Mouse (Mus musculus): ENCODE results near the gene Sipa1l2. TPM values are rescaled to one million over a fixed set of nuclear protein-coding genes. Genes with fewer than 3 reads are reported as not detected.

Sipa1l2 gene
- total and polyA plus RNA-seq, 3 experiments: 0.05 TPM; not detected in 2

GRCm38 (mm10) chr8:125580426-125580825 is 10.8 kb upstream of the Sipa1l2 start:
- TF ChIP-seq GATA2 (IDR thresholded peaks at IDR 0.05; ENCODE audit: borderline replicate concordance, low read depth, low read length): no peak
- TF ChIP-seq GATA1 (IDR thresholded peaks at IDR 0.05; ENCODE audit: borderline replicate concordance, low read length): no peak
- Histone ChIP-seq H3K9me3 (replicated peaks) (peaks cover 83% of the 10 kb centered on the region), H3K36me3 (replicated peaks) (no peaks in the 10 kb centered on the region), H3K27me3 (ENCODE audit: insufficient read depth, low read length) (no peaks in the 10 kb centered on the region), H3K4me1 (ENCODE audit: insufficient read depth, low read depth, low read length) (no peaks in the 10 kb centered on the region), H3K4me3 (ENCODE audit: low read depth, low read length) (no peak overlapping the region)
- no peak for ATAC-seq (ENCODE audit: extremely low read depth, insufficient number of reproducible peaks, low FRiP score, poor library complexity, severe bottlenecking)
- no peak for DNase-seq (ENCODE audit: low spot score)

GRCm38 (mm10) chr8:125576127-125576526 is 6.5 kb upstream of the Sipa1l2 start:
- no peak for ATAC-seq (ENCODE audit: extremely low read depth, insufficient number of reproducible peaks, low FRiP score, poor library complexity, severe bottlenecking)

GRCm38 (mm10) chr8:125574280-125574679 is 4.7 kb upstream of the Sipa1l2 start:
- H3K27me3 ChIP-seq (ENCODE audit: insufficient read depth, low read length): no peaks in the 10 kb centered on the region
- no peaks in the 10 kb centered on the region for H3K4me1 ChIP-seq (ENCODE audit: insufficient read depth, low read depth, low read length)
- no peak for ATAC-seq (ENCODE audit: extremely low read depth, insufficient number of reproducible peaks, low FRiP score, poor library complexity, severe bottlenecking)
- H3K36me3 ChIP-seq (replicated peaks): no peaks in the 10 kb centered on the region
- H3K4me3 ChIP-seq (ENCODE audit: low read depth, low read length): no peak overlapping the region
- DNase-seq (ENCODE audit: low spot score): no peak
- TF ChIP-seq TAL1 (conservative IDR thresholded peaks at IDR 0.05; ENCODE audit: low read depth, low read length) (no peak), CTCF (IDR thresholded peaks at IDR 0.05; ENCODE audit: low read depth, low read length) (no peak), GATA1 (IDR thresholded peaks at IDR 0.05; ENCODE audit: borderline replicate concordance, low read length) (no peak), GATA2 (IDR thresholded peaks at IDR 0.05; ENCODE audit: borderline replicate concordance, low read depth, low read length) (no peak), POLR2AphosphoS5 (IDR thresholded peaks at IDR 0.05; ENCODE audit: insufficient replicate concordance, low read depth, low read length) (no peak)
- H3K9me3 ChIP-seq (replicated peaks): peaks cover 81% of the 10 kb centered on the region

More at GRCm38 (mm10) chr8:125576127-125576526, 6.5 kb upstream of the Sipa1l2 start:
- Histone ChIP-seq H3K9me3 (replicated peaks) (peaks cover 80% of the 10 kb centered on the region), H3K27me3 (ENCODE audit: insufficient read depth, low read length) (no peaks in the 10 kb centered on the region), H3K36me3 (replicated peaks) (no peaks in the 10 kb centered on the region), H3K4me3 (ENCODE audit: low read depth, low read length) (no peak overlapping the region), H3K4me1 (ENCODE audit: insufficient read depth, low read depth, low read length) (no peaks in the 10 kb centered on the region)
- no peak for DNase-seq (ENCODE audit: low spot score)
- no peak for TF ChIP-seq GATA1 (IDR thresholded peaks at IDR 0.05; ENCODE audit: borderline replicate concordance, low read length)
- no peak for TF ChIP-seq TAL1 (conservative IDR thresholded peaks at IDR 0.05; ENCODE audit: low read depth, low read length)
- TF ChIP-seq POLR2AphosphoS5 (IDR thresholded peaks at IDR 0.05; ENCODE audit: insufficient replicate concordance, low read depth, low read length): no peak
- TF ChIP-seq GATA2 (IDR thresholded peaks at IDR 0.05; ENCODE audit: borderline replicate concordance, low read depth, low read length): no peak
- no peak for TF ChIP-seq CTCF (IDR thresholded peaks at IDR 0.05; ENCODE audit: low read depth, low read length)

GRCm38 (mm10) chr8:125572246-125572645 is 2.6 kb upstream of the Sipa1l2 start:
- TF ChIP-seq POLR2AphosphoS5 (IDR thresholded peaks at IDR 0.05; ENCODE audit: insufficient replicate concordance, low read depth, low read length) (no peak), GATA1 (IDR thresholded peaks at IDR 0.05; ENCODE audit: borderline replicate concordance, low read length) (no peak), GATA2 (IDR thresholded peaks at IDR 0.05; ENCODE audit: borderline replicate concordance, low read depth, low read length) (no peak), TAL1 (conservative IDR thresholded peaks at IDR 0.05; ENCODE audit: low read depth, low read length) (no peak), CTCF (IDR thresholded peaks at IDR 0.05; ENCODE audit: low read depth, low read length) (no peak)
- no peak overlapping the region for H3K4me3 ChIP-seq (ENCODE audit: low read depth, low read length)
- DNase-seq (ENCODE audit: low spot score): no peak
- no peaks in the 10 kb centered on the region for H3K27me3 ChIP-seq (ENCODE audit: insufficient read depth, low read length)
- H3K9me3 ChIP-seq (replicated peaks): peaks cover 79% of the 10 kb centered on the region
- H3K4me1 ChIP-seq (ENCODE audit: insufficient read depth, low read depth, low read length): no peaks in the 10 kb centered on the region
- no peaks in the 10 kb centered on the region for H3K36me3 ChIP-seq (replicated peaks)
- ATAC-seq (ENCODE audit: extremely low read depth, insufficient number of reproducible peaks, low FRiP score, poor library complexity, severe bottlenecking): no peak

- H3K4me1 ChIP-seq (ENCODE audit: insufficient read depth, low read depth, low read length): no peaks in the 10 kb centered on the region
- no peaks in the 10 kb centered on the region for H3K36me3 ChIP-seq (replicated peaks)
- DNase-seq (ENCODE audit: low spot score) (no peak), ATAC-seq (ENCODE audit: extremely low read depth, insufficient number of reproducible peaks, low FRiP score, poor library complexity, severe bottlenecking) (no peak)
- H3K9me3 ChIP-seq (replicated peaks): peaks cover 75% of the 10 kb centered on the region
- no peaks in the 10 kb centered on the region for H3K27me3 ChIP-seq (ENCODE audit: insufficient read depth, low read length)
- TF ChIP-seq CTCF (IDR thresholded peaks at IDR 0.05; ENCODE audit: low read depth, low read length) (no peak), POLR2AphosphoS5 (IDR thresholded peaks at IDR 0.05; ENCODE audit: insufficient replicate concordance, low read depth, low read length) (no peak), GATA1 (IDR thresholded peaks at IDR 0.05; ENCODE audit: borderline replicate concordance, low read length) (no peak), TAL1 (conservative IDR thresholded peaks at IDR 0.05; ENCODE audit: low read depth, low read length) (no peak), GATA2 (IDR thresholded peaks at IDR 0.05; ENCODE audit: borderline replicate concordance, low read depth, low read length) (no peak)
- H3K4me3 ChIP-seq (ENCODE audit: low read depth, low read length): no peak overlapping the region
Measured at GRCm38 (mm10) chr8:125570835-125571465, 1.3 kb upstream of the Sipa1l2 start.

GRCm38 (mm10) chr8:125570389-125570788 is 781 bp upstream of the Sipa1l2 start:
- Histone ChIP-seq H3K9me3 (replicated peaks) (peaks cover 76% of the 10 kb centered on the region), H3K36me3 (replicated peaks) (no peaks in the 10 kb centered on the region), H3K4me3 (ENCODE audit: low read depth, low read length) (no peak overlapping the region), H3K27me3 (ENCODE audit: insufficient read depth, low read length) (no peaks in the 10 kb centered on the region), H3K4me1 (ENCODE audit: insufficient read depth, low read depth, low read length) (no peaks in the 10 kb centered on the region)
- TF ChIP-seq GATA2 (IDR thresholded peaks at IDR 0.05; ENCODE audit: borderline replicate concordance, low read depth, low read length): no peak
- ATAC-seq (ENCODE audit: extremely low read depth, insufficient number of reproducible peaks, low FRiP score, poor library complexity, severe bottlenecking) (no peak), DNase-seq (ENCODE audit: low spot score) (no peak)
